Mouse (Mus musculus) C2C12 (cell line): ENCODE results near the gene Pfkp.

ENCODE experiments used
- CEBPB ChIP-seq: IDR thresholded peaks from one replicate; pipeline ENCODE4 v1.6.1; 2011; ENCODE audit warnings: low read depth, mild to moderate bottlenecking, control low read depth, moderate library complexity
- CTCF ChIP-seq: IDR thresholded peaks from one replicate; pipeline ENCODE4 v1.5.1; 2011; ENCODE audit not compliant: control insufficient read depth, insufficient read depth, insufficient read length
- USF1 ChIP-seq: IDR thresholded peaks from one replicate; pipeline ENCODE4 v1.6.1; 2011; ENCODE audit warnings: low read depth, mild to moderate bottlenecking, control low read depth, moderate library complexity

GRCm38 (mm10) chr13:6575920-6576509, 72.6 kb downstream of the Pfkp start:
- TF ChIP-seq CTCF, result no peak
- TF ChIP-seq CEBPB, result no peak
- TF ChIP-seq USF1, result no peak
